Mouse (Mus musculus): ENCODE results near the gene Adgrb2. TPM values are rescaled to one million over a fixed set of nuclear protein-coding genes. Genes with fewer than 3 reads are reported as not detected.
A peak's percentile ranks its signal among the peaks of the same experiment; 100 is the strongest.

Adgrb2 gene
- polyA plus RNA-seq, 1 experiment from 2014 or later = 3.6 TPM

DNA sequence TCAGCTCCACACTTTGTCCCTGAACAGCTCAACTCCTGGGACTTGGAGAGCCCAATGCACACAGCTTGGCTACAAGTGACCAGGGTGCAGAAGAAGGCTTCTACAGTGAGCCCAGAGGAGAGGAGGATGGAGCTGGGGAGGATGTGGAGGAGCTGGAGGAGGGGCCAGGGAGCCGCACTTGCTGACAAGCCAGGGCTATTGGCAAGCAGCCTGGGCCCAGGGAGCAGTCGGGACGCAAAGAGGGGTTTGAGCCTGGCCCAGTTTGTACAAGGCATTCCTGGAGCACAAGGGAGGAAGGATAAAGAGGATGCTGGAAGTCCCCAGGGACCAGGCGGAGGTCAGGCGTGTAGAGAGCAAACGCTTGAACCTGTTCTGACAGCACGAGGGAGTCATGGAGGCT is 12.7 kb upstream of the Adgrb2 start:
- ATAC-seq (ENCODE audit: insufficient number of reproducible peaks, insufficient read depth, low FRiP score, low TSS enrichment, low read depth) = no peak
- peaks cover 58% of the 10 kb centered on the region for H3K27me3 ChIP-seq
- 49% methylated on average over 7 of the region's 7 CpGs for WGBS
- no peak overlapping the region for H3K4me2 ChIP-seq
- no peaks in the 10 kb centered on the region for H3K9me3 ChIP-seq
- no peaks in the 10 kb centered on the region for H3K36me3 ChIP-seq
- H3K4me1 ChIP-seq (replicated peaks) = peaks cover 9% of the 10 kb centered on the region
- no peak overlapping the region for H3K9ac ChIP-seq (replicated peaks)
- H3K4me3 ChIP-seq (replicated peaks) = no peak overlapping the region
- no peak overlapping the region for H3K27ac ChIP-seq

DNA sequence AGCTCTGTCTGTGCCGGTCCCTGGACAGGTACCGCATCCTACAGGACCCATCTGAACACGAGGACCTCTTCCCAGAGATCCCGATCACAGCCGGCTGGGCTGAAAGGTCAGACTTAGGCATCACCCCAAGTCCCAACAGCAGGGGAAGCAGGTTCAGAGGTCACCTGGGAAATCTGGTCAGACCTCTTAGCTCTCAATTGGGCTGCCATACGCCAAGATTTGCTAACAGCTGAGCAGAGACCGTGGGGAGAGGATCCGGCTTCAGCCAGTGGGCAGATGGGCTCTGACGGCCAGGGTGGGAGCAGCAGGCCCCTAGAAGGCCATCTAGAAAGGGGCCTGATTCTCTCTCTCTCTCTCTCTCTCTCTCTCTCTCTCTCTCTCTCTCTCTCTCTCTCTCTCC is 10.4 kb upstream of the Adgrb2 start:
- H3K4me1 ChIP-seq (replicated peaks) = peaks cover 4% of the 10 kb centered on the region; the same call in 1 of the 2 replicates
- H3K27me3 ChIP-seq = peaks cover 68% of the 10 kb centered on the region
- H3K9ac ChIP-seq (replicated peaks) = no peak overlapping the region
- no peak for ATAC-seq (ENCODE audit: insufficient number of reproducible peaks, insufficient read depth, low FRiP score, low TSS enrichment, low read depth)
- WGBS = 65% methylated on average over 9 of the region's 9 CpGs
- no peak overlapping the region for H3K4me2 ChIP-seq
- no peak overlapping the region for H3K27ac ChIP-seq
- no peak overlapping the region for H3K4me3 ChIP-seq (replicated peaks)
- no peaks in the 10 kb centered on the region for H3K36me3 ChIP-seq
- no peaks in the 10 kb centered on the region for H3K9me3 ChIP-seq

DNA sequence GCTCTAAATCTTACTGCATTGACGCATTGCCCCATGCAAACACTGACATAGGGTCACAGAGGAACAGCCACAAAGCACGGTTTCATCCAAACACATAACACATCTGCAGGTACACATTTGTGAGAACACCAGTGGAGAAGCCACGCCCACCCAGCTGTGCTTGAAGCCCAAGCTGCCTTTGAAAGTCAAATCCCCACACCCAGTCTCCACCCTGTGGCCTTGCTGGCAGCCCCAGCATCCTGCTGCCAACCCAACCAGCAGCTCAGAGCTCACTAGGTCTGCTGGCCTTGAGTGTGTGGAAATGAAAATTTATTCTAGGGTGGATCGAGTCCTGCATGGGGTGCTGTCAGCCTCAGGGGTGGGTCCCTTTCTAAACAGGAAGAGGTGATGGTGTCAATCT is 7.4 kb upstream of the Adgrb2 start:
- Histone ChIP-seq H3K9ac (replicated peaks) (no peak overlapping the region), H3K4me3 (replicated peaks) (no peak overlapping the region), H3K4me2 (no peak overlapping the region), H3K27ac (no peak overlapping the region), H3K27me3 (peaks cover 87% of the 10 kb centered on the region), H3K4me1 (replicated peaks) (peaks cover 4% of the 10 kb centered on the region; the same call in 1 of the 2 replicates), H3K36me3 (no peaks in the 10 kb centered on the region), H3K9me3 (no peaks in the 10 kb centered on the region)
- no peak for ATAC-seq (ENCODE audit: insufficient number of reproducible peaks, insufficient read depth, low FRiP score, low TSS enrichment, low read depth)
- WGBS = 58% methylated on average over 4 of the region's 4 CpGs

DNA sequence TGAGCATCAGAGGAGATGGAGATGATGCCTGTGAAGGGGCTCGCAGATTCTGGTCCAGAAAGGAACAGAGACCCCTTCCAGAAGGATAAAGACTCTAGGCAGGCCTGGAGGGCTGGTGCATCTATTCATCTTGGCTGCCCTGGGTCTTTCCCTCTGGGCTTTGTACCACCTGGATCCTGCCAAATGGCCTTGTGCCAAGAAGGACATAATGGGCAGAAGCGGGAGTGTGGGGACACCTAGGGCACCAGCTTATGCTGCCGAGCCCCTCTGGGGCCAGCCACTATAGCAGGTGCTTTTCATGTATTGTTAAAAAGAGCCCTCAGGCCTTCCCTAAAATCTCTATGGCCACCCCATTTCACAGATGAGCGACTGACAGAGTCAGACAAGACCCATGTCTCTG is 6.4 kb upstream of the Adgrb2 start:
- H3K27me3 ChIP-seq = peaks cover 87% of the 10 kb centered on the region
- no peak overlapping the region for H3K27ac ChIP-seq
- no peak for ATAC-seq (ENCODE audit: insufficient number of reproducible peaks, insufficient read depth, low FRiP score, low TSS enrichment, low read depth)
- WGBS = 80% methylated on average over 4 of the region's 4 CpGs
- H3K4me3 ChIP-seq (replicated peaks) = no peak overlapping the region
- H3K9ac ChIP-seq (replicated peaks) = no peak overlapping the region
- H3K9me3 ChIP-seq = no peaks in the 10 kb centered on the region
- peaks cover 10% of the 10 kb centered on the region for H3K4me1 ChIP-seq (replicated peaks)
- no peaks in the 10 kb centered on the region for H3K36me3 ChIP-seq
- no peak overlapping the region for H3K4me2 ChIP-seq

DNA sequence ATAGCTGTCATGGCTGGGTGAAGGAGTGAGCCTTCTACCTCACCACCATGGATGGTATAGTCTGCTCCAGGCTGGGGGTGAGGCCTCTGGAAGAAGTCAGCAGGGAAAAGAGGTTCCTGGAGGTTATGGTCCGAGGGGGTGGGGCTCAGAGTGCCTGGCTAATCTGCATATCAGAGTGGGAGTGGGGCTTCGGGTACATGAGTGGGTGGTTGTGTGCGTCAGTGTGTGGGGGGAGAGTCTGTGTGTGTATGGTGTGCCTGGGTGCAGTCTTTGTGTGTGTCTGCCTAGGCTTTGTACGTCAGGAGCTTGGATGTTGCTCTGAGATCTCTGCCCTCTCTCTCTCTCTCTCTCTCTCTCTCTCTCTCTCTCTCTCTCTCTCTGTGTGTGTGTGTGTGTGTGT is 5.7 kb upstream of the Adgrb2 start:
- peaks cover 87% of the 10 kb centered on the region for H3K27me3 ChIP-seq
- no peak overlapping the region for H3K4me2 ChIP-seq

DNA sequence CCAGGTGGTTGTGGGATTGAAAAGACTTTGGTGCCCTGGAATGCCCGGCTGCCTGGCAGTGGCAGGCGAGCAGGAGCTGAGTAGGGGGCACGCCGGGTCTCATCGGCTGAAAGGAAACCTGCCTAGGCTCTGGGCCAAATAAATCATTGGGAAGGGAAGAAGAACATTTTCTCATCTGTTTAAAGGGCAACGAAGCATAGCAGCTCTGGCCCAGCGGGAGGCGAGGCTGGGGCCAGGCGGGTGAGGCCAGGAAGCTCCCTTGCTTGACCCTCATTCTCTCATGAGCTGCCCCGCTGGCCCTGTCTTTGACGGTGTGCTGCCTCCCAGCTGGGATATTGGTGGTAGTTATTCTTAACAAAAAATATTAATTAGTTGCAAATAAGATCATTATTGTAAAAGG is 3.0 kb upstream of the Adgrb2 start:
- Histone ChIP-seq H3K27me3 (peaks cover 86% of the 10 kb centered on the region), H3K4me3 (replicated peaks) (no peak overlapping the region), H3K4me2 (no peak overlapping the region), H3K9ac (replicated peaks) (no peak overlapping the region), H3K4me1 (replicated peaks) (peaks cover 32% of the 10 kb centered on the region), H3K27ac (no peak overlapping the region), H3K36me3 (no peaks in the 10 kb centered on the region), H3K9me3 (no peaks in the 10 kb centered on the region)
- ATAC-seq (ENCODE audit: insufficient number of reproducible peaks, insufficient read depth, low FRiP score, low TSS enrichment, low read depth) = no peak
- WGBS = 55% methylated on average over 11 of the region's 11 CpGs

More for the DNA sequence above, 5.7 kb upstream of the Adgrb2 start:
- 67% methylated on average over 4 of the region's 4 CpGs for WGBS
- Histone ChIP-seq H3K9ac (replicated peaks) (peak overlapping the region; percentile 18; the same call in 1 of the 2 replicates), H3K36me3 (no peaks in the 10 kb centered on the region), H3K27ac (no peak overlapping the region), H3K9me3 (no peaks in the 10 kb centered on the region), H3K4me1 (replicated peaks) (peaks cover 17% of the 10 kb centered on the region), H3K4me3 (replicated peaks) (no peak overlapping the region)
- ATAC-seq (ENCODE audit: insufficient number of reproducible peaks, insufficient read depth, low FRiP score, low TSS enrichment, low read depth) = no peak

DNA sequence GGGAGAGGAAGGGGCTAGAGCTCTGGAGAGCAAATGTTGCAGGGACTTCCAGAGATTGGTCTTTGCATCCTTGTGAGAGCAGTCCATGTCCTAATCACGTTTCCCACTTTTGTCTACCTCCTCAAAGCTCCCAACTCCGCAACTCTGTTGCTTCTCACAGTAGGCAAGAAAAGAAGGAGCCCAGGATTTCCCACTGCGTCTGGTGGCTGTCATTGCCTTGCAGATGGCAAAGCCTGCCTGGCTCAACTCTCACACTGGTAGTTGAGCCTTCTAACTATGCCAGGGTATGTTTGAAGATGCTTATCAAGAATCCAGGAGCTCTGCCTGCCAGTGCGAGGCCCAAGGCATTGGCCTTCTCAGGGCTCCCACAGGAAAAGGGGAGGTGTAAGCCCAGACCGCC is 1.6 kb upstream of the Adgrb2 start:
- H3K4me1 ChIP-seq (replicated peaks) = peaks cover 36% of the 10 kb centered on the region
- no peaks in the 10 kb centered on the region for H3K36me3 ChIP-seq
- H3K9ac ChIP-seq (replicated peaks) = no peak overlapping the region
- no peak overlapping the region for H3K4me3 ChIP-seq (replicated peaks)
- 12% methylated on average over 5 of the region's 5 CpGs for WGBS
- no peak for ATAC-seq (ENCODE audit: insufficient number of reproducible peaks, insufficient read depth, low FRiP score, low TSS enrichment, low read depth)
- no peaks in the 10 kb centered on the region for H3K9me3 ChIP-seq
- peaks cover 90% of the 10 kb centered on the region for H3K27me3 ChIP-seq
- H3K4me2 ChIP-seq = no peak overlapping the region
- no peak overlapping the region for H3K27ac ChIP-seq

DNA sequence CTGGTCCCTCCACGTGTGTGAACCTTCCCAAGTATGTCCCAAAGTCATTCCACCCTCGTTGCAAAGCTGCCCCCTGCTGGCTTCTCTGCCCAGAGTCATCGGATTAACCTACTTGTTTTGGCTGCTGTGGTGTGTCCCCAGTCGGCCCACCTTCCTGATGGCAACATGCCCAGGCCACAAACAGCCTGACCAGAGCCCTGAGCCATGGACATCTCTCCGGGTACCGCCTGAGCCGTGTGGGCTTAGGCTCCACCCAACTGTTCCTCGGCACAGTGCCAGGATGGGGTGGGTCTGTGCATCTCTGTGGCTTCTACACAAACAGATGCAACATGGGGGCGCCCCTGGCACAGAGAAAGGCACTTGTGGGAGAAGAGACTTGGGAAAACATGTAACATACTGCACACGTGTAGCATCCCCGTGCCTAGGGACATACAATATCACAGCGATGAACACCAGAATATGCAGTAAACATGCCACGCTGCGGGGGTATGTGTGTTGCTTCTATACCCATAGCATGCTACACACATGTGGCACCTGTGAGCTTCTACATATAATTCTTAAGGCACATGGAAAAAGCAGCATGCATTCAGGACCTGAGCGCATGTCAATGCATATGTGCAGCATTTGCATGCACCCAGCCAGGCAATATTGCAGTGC is 778 bp upstream of the Adgrb2 start:
- H3K36me3 ChIP-seq = no peaks in the 10 kb centered on the region
- WGBS = 4% methylated on average over 15 of the region's 15 CpGs
- no peaks in the 10 kb centered on the region for H3K9me3 ChIP-seq
- peak overlapping the region; percentile 94 for H3K4me2 ChIP-seq
- peak overlapping the region; percentile 31; the same call in 1 of the 2 replicates for H3K9ac ChIP-seq (replicated peaks)
- H3K4me3 ChIP-seq (replicated peaks) = peak overlapping the region; percentile 69
- ATAC-seq (ENCODE audit: insufficient number of reproducible peaks, insufficient read depth, low FRiP score, low TSS enrichment, low read depth) = peak; percentile 34
- no peak overlapping the region for H3K27ac ChIP-seq
- H3K27me3 ChIP-seq = peaks cover 92% of the 10 kb centered on the region
- peaks cover 40% of the 10 kb centered on the region for H3K4me1 ChIP-seq (replicated peaks)

DNA sequence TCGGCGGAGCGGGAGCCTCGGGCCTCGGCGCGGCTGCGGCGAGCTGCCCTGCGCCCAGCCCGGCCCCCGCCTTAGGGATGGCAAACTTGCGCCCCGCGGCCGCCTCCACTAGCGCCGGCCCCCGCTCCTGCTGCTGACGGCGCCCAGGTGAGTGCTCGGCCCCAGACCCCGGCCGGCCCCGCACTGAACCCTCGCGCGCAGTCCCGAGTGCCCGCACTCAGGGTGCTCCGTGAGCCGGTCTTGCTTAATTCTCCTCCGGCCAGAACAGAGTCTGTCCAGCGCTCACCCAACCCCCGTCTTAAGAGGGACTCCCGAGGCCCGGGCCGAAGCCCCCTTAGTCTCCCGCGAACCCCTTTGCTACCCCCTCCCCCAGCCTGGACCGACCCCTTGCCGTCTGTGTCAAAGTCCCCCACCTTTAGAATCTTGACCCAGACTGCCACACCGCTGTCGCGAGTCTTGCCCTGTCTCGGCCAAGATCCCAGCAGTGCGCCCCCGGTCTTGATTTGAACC is 546 bp downstream of the Adgrb2 start:
- Histone ChIP-seq H3K4me3 (replicated peaks) (peak overlapping the region; percentile 69), H3K27ac (no peak overlapping the region), H3K4me1 (replicated peaks) (peaks cover 45% of the 10 kb centered on the region), H3K27me3 (peaks cover 95% of the 10 kb centered on the region), H3K36me3 (no peaks in the 10 kb centered on the region), H3K4me2 (peak overlapping the region; percentile 94), H3K9ac (replicated peaks) (peak overlapping the region; percentile 83), H3K9me3 (no peaks in the 10 kb centered on the region)
- 1% methylated on average over 39 of the region's 48 CpGs for WGBS
- peak; percentile 28; the same call in 1 of the 2 replicates for ATAC-seq (ENCODE audit: insufficient number of reproducible peaks, insufficient read depth, low FRiP score, low TSS enrichment, low read depth)

DNA sequence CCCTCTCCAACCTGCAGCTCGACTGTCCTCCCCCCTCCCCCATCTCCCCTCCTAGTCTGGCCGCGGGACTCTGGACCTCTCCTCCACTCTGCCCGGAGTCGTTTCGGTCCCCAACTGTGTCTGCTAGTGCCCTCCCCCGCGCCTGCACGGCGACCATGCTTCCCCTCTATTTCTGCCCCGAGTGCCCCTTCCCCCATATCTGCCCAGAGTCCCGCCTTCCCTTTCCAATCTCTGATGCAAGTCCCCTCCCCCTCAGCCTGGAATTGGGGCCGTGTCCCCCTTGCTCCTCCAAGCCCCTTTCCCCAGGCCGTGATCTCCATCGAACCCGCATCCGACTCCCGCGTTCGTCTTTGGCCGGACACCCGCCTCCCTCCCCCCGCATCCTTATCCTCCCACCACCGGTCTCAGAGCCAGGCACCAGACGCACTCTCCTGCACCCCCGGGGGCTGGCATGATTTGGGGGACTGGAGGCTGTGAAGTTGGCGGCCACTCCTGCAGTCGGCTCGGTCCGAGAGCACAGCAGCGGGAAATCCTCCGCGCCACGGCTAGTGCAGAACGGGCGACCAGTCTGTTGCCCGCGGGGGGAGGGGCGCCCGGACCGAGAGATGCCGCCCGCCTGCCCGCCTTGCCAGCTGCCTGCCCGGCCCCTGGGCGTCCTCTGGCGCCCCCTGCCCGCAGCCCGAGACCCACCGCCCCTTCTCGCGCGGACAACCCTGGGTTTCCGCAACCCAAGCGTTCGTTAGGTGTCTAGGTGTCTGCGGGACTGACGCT is 1.2 kb downstream of the Adgrb2 start:
- H3K4me1 ChIP-seq (replicated peaks) = peaks cover 49% of the 10 kb centered on the region
- H3K9me3 ChIP-seq = no peaks in the 10 kb centered on the region
- 1% methylated on average over 58 of the region's 58 CpGs for WGBS
- peak overlapping the region; percentile 83 for H3K9ac ChIP-seq (replicated peaks)
- H3K27me3 ChIP-seq = peaks cover 95% of the 10 kb centered on the region
- no peak overlapping the region for H3K27ac ChIP-seq
- peak overlapping the region; percentile 94 for H3K4me2 ChIP-seq
- 0 out of 2 replicates have a peak, but pooled peaks have one; percentile 4 for ATAC-seq (ENCODE audit: insufficient number of reproducible peaks, insufficient read depth, low FRiP score, low TSS enrichment, low read depth)
- no peaks in the 10 kb centered on the region for H3K36me3 ChIP-seq
- peak overlapping the region; percentile 69 for H3K4me3 ChIP-seq (replicated peaks)

DNA sequence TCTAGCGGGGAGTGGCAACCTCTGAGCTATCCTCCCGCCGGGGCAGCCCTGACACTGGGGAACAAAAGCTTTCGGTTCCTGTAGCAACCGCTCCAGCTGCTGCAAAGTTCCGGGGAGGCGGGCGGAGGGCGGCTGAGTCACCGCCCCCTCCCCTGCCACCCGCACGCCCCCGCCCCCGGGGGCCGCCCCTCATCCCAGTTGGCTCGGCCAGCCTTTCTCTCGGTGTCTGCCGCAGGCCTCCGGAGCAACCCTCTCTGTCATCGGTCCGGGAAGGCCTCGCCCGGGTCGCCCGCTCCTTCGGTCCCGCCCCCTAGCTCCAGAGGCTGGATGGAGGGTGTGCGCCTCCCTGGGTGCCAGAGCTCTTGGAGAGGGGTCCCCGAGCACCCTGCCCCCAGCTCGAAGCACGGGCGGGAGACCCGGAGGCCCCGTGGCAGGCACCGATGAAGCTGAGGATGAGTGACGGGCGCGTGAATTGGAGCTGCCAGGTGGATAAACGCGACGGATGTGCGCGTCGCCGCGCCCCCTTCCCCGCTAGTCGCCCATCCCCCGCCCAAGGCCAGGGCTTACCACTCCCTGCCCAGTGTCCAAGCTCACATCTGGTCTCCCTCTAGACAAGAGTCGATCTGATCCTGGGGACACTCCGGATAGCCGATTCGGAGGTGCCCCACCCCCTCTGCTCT is 3.3 kb downstream of the Adgrb2 start:
- WGBS = 1% methylated on average over 53 of the region's 53 CpGs
- no peaks in the 10 kb centered on the region; the same call in 1 of the 2 replicates for H3K36me3 ChIP-seq
- H3K4me1 ChIP-seq (replicated peaks) = peaks cover 45% of the 10 kb centered on the region
- H3K27ac ChIP-seq = no peak overlapping the region
- H3K4me3 ChIP-seq (replicated peaks) = peak overlapping the region; percentile 49
- peak overlapping the region; percentile 60 for H3K9ac ChIP-seq (replicated peaks)
- H3K4me2 ChIP-seq = peak overlapping the region; percentile 95
- no peaks in the 10 kb centered on the region for H3K9me3 ChIP-seq
- ATAC-seq (ENCODE audit: insufficient number of reproducible peaks, insufficient read depth, low FRiP score, low TSS enrichment, low read depth) = no peak
- H3K27me3 ChIP-seq = peaks cover 91% of the 10 kb centered on the region

Measured in limb, embryonic 12.5 days (tissue).